Mouse (Mus musculus): Measurements from ENCODE around the gene Htra2.
A peak's percentile ranks its signal among the peaks of the same experiment; 100 is the strongest.

Htra2 gene

DNA sequence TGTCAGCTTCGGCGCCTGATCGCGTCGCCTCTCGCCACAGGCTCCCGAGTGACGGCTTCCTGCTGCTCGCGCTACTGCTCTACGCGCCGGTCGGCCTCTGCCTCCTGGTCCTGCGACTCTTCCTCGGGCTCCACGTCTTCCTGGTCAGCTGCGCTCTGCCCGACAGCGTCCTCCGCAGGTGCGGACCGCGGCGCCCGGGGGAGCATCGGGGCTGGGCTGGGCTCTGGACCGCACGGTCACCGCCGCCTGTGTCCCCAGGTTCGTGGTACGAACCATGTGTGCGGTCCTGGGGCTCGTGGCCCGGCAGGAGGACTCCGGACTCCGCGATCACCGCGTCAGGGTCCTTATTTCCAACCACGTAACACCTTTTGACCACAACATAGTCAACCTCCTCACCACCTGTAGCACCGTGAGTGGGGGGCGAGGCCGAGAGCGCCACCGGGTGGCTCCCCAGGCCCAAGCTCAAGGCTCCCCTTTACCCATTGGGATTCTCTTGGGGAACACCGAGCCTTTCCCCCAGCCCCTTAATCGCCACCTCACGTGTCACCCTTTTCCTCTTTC lies at the start of gene Htra2:
Gene Htra2, minus strand, starts transcription at position 403 of the 561 bp plus-strand sequence.
- DNase-seq (ENCODE audit: low spot score in 2 of 2), result no peak

DNA sequence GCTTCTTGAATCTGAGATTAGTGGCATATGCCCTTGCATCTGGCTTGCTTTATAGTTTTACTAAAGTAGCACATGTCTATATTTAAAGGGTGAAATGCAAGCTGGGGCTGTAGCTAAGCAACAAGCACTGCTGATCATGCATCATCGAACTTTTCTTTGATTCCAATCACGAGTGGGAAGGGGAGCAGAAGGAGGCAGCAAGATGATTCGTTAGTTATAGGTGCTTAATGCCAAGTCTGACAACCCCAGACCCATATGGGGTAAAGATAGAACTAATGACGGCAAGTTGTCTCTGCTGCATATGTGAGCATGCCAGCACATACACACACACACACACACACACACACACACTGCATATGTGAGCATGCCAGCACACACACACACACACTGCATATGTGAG lies 49.1 kb upstream of the Htra2 start:
- no peak for DNase-seq (ENCODE audit: low spot score in 2 of 2)

DNA sequence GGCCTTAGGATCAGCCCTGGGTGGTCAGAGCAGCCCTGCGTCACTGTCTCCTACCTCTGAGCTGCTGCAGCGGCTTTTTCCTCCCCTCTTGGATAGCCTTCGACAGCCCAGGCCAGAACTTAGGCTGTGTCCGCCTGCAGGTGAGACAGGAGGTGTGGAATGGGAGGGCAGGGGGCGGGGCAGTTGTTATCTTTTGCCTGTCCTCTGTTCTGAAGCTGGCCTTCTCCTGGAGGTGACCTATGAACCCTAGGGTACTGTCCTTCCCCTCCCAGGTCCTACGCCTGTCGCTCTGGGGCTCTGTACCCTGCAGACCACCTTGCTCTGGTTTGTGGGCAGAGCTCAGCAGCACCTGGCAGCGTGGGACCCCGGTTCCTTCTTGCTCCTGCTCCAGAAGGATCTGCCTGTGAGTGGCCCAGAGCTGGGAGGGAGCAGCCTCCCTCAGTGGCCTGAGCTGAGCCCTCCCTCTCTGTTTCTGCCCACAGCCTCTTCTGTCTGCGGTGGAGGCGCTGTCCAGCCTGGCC lies 48.1 kb upstream of the Htra2 start:
- no peak for DNase-seq (ENCODE audit: low spot score in 2 of 2)

DNA sequence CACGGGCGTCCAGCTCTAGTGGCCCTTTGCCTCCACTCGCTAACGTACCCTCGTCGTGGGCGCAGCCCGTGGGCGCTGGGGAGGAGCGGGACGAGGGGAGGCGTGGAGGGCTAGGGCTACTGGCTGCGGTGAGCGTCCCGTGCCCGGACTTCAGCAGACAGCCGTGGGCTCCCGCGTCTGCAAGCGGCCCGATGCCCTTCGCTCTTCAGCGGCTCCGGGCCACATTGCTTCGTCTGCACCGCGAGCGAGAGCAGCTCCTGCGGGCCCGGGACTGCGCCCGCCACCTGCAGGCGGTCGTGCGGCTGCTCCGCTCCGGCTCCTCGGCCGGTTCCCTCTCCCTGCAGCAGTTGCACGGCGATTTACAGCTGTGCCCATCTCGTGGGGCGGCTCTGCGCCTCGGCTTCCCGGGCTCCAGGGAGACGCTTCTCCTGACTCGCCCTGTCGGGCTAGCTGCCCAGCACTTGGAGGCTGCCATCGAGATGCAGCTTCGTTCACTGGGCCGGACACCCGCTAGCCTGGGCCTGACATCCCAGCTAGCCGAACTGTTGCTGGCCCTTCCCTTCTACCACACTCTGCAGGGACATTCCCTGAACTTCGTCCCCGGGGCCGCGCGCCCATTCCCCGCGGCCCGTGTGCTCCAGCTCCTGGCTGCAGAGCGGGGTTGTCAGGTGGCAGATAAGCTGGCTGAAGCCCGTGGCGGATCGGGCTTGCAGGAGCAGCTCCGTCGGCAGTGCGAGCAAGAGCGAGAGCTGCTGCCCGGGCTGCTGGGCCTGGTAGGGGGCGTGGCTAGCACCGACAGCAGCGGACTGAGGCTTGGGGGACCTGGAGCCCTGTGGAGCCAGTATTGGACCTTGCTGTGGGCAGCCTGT lies 46.8 kb upstream of the Htra2 start:
- no peak for DNase-seq (ENCODE audit: low spot score in 2 of 2)

DNA sequence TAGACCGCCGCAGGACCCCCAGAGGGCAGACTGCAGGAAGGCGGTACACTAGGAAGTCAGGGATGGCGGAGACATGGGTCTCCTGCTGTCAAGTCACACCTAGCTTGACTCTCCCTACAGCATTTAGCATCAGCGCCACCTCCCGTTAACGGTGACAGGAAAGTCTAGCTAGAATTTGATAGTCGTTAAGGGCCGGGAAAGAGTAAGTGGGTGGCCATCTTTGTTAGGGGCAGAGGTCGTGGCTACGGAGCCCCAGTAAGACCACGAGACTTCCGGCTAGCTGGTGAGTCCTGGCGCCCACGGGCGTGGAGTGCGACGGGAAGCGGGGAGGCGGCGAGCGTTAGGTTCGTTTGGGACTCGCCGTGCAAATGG lies 46.2 kb upstream of the Htra2 start, which contains the start of the genes Ccdc142 and Gm42688:
Gene Ccdc142, plus strand, starts transcription at position 286 of the 372 bp plus-strand sequence.
Gene Gm42688, plus strand, starts transcription at position 302 of the 372 bp plus-strand sequence.
- DNase-seq (ENCODE audit: low spot score in 2 of 2), result peak; percentile 84 to 87

DNA sequence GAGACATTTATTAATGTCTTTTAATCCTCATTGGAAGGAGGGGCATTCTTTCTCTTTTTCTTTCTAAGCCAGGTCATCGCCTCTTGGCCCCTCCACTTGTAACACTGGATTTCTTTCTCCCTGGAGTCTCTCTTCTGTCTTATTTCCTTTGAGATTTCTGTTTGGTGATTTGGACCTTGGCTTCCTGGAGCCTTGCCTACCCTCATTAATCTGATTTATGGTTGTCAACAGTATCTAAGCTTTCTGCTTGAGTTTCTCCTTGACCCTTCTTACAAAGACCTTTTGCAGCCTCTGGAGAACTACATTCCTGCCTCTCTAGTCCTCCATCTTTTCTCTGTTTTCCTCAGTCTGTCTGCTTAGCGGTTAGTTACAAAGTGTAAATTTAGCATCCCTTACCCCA lies 43.3 kb upstream of the Htra2 start:
- no peak for DNase-seq (ENCODE audit: low spot score in 2 of 2)

DNA sequence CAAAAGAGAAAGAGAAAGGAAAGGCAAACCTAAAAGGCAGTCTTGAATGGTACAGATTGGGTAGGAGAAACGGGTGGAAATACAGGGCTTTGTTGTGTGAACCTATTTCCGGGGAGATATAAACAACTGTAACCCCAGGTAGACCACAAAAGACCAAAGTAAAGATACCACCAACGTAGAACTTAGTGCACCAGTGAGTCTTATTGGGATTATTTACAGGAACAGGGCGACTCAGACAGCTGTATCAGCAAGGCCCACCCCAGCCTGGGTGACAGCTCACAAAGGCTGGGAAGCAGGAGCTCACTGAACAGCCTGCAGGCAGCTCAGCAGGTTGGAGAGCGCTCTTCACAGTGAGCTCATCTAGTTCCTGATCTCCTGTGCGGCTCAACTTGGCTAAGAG lies 40.9 kb upstream of the Htra2 start:
- DNase-seq (ENCODE audit: low spot score in 2 of 2), result no peak

DNA sequence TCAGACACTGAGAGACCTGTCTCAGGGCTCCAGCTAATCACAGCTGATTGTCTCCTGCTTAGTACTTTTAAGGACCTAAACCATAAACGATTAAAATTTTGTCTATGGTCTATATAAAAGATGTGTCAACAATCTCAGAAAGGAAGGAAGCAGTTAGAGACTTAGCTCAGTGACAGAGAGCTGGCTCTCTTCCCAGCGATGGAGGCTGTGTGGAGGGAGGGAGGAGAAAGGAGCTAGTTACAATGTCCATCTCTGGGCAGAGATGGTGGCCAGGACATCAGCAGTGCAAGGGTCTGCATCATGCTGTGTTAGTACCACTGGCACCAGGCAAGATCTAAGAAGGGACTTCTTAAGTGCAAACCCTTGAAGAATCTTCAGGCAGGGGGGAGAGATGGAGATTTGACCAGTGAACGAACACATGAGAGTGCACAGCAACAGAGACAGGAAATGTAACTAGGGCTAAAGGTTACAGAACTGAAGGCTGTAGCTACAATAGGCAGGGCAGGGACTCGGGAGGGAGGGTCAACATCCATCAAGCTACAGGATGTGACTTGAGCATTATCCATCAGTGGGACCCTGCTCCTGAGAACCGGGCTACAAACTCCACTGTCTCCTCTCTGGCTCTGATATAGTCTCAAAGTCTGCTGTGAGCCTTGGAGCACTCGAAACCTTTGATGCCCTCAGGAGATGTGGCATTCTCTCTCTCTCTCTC lies 37.5 kb upstream of the Htra2 start:
- no peak for DNase-seq (ENCODE audit: low spot score in 2 of 2)

DNA sequence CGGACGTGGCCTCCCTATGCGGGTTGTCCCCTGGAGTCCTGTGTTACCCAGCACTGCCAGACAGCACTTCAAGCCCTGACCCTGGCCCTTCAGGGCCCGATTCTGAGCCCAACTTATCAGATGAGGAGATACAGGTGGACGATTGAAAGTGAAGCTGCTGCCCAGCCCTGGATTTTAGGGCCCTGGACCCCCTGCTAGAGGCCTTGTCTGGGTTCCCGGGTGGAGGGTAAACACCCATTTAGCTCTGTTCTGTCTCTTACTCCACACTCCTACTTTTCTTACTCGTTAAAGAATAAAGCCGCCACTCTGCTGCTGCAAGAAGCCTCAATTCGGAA lies 32.8 kb upstream of the Htra2 start:
- no peak for DNase-seq (ENCODE audit: low spot score in 2 of 2)

DNA sequence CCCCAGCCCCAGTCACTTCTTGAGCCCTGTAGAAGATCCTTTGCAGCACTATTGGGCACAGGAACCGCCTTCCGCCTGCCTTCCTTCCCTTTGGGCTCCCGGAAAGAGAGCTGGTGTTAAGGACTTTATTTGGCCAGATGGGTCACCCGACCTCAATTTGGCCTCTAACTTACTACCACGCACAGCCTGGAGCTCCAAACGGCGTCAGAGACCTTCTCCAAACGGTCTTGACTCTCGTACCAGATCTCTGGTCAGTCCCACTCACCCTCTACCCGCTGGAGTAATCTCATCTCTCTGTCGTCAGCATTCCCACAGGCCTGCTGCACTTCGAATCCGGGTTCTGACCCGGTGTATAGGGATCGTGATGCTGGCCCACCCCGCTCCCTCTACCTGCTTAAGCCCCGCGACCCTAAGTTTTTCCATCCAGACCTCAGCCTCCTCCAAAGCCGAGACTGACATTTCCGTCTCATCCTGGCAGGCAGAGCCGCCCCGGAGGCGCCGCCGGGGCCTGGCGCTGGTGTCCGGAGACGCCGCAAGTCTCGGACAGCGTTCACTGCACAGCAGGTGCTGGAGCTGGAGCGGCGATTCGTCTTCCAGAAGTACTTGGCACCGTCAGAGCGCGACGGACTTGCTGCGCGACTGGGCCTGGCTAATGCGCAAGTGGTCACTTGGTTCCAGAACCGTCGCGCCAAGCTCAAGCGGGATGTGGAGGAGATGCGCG lies 32.3 kb upstream of the Htra2 start:
- no peak for DNase-seq (ENCODE audit: low spot score in 2 of 2)

DNA sequence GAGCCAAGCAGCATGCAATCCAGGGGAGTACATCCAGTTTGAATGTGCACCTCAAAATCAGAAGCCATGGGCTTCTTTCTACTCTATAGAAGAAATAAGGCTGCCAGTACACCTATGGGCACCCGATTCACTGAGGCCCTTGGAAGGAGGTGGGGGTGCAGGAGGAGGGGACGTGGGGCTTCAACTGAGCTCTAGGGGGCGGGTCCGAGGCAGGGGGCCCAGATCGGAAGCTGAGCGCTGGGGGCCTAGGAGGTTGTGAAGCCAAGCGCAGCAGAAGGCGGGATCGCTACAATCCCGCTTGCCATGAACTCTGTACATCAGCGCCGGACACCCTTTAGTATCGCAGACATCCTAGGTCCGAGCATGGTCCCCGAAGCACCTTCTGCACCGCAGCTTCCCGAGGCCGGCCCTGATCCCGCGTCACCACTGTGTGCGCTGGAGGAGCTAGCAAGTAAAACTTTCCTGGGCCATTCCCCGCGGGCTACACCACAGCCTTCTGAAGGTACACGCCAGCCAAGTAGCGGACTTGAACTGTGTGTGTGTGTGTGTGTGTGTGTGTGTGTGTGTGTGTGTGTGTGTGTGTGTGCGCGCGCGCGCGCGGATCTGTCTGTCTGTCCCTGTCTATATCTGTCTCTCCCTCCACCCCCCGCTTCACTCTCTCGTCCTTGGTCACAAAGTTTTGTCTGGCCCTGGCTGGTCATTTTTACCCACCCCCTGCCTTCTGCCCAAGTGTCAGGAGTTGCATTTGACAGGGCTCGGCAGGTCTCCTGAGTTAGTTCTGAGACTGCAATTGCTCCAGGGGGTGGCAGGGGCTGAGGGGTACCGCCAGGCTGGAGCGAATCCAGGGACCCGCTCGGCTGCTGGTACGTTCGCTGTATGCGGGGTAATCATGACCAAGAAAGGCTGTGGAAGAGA lies 31.3 kb upstream of the Htra2 start, which contains the start of gene Lbx2:
Gene Lbx2, plus strand, starts transcription at position 247 of the 915 bp plus-strand sequence.
- DNase-seq (ENCODE audit: low spot score in 2 of 2), result no peak

DNA sequence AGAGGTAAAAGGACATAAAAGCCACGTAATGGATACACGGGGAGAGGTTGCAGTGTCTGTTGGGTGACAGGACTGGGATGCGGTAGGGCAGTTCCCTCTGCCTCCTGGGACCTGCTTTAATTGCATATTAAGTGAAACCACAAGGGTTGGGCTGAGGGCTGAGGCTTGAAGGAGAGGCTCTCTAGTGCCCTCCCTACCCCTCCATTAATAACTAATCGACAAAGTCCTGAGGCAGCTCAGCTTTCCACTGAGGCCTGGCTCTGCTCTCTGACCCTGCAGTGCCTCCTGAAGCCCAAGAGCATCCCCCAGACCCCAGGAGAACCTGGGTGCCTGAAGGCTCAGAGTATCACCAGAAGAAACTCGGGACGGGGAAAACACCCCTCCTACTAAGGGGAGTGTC lies 29.4 kb upstream of the Htra2 start:
- DNase-seq (ENCODE audit: low spot score in 2 of 2), result no peak

DNA sequence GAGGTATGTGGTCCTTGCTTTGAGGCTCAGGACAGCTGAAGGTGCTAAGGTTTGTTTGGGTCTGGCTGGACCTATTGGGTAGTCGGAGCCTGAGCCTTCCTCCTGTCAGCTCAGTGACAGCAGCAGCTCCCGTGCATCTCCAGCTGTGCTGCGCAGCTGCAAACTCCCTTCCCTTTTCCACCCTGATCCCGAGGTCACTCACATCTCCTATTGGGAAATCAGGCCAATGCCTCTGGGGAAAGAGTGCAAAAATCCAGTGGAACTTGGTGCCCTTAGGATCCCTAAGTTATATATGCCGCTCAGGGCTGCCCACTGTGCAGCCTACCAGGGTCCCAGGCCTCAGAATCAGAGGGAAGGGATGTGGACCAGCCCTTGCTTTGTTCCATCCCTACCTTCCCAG lies 28.4 kb upstream of the Htra2 start:
- no peak for DNase-seq (ENCODE audit: low spot score in 2 of 2)

DNA sequence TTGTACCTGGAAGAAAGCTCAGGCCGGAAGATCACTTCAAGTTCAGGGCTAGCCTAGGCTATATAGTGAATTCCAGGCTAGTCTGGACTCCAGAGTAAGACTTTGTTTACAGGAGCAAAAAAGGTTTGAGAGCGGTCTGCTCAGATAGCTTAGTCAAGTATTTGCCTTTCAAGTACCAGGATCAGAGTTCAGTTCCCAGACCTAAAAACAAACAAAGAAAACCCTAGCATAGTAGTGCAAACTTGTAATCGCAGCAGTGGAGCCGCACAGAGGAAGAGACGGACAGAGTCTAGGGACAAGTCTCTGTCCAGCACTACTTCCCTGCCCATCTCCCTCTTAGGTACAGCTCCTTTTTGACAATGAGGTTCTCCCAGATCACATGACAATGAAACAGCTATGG lies 25.1 kb upstream of the Htra2 start:
- no peak for DNase-seq (ENCODE audit: low spot score in 2 of 2)

DNA sequence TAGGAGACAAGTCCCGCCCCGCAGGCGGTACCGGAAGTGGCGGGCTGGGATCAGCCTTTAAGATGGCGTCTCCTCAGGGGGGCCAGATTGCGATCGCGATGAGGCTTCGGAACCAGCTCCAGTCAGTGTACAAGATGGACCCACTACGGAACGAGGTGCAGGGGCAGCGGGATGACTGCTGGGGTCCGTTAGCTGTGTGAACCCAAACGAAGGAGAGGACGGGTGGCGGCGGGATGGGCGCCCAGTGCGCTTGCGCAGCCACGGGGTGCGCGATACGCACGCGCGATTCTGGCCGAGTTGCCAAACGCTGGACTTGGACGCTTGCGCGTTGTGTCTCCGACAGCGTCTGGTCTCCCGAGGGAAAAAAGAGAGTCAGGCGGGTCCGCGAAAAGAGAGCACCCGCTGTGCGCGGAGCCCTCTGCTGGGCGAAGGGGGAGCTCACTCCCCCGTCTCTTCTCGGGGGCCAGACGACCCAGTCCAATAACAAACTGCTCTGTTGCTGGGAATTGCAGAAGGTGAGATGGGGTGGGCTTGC lies 23.3 kb upstream of the Htra2 start:
- peak; percentile 96 to 100 for DNase-seq (ENCODE audit: low spot score in 2 of 2)

DNA sequence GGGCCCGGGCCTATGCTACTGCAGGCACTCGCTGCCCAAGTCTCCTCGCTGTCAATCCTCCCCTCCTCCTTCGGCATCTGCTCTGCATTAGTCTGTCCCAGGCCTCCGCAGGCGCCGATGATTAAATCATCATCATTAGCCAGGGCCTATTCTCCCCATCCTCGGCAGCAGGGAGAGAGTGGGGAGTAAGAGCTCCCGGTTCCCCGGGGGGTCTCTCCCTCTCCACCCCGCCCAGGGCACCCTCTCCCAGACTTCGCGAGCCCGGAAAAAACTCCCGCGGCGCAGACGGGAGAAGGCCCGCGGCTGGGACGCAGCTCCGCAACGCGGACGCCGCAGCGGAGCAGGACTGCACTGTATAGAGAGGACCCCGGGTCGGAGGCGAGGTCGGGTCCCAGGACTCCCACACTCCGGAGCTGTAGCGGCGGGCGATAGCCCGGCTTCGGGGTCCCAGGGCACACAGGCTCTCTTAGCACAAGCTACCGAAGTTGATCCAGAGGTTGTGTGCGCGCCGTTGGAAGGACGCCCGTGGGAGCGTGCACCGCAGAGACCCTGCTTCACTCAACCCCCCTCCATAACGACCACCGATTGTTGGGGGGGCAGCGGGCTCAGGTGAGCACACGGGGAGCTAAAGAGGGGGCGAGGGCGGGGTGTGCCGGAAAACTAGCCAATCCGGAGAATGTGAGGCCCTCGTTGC lies 22.7 kb upstream of the Htra2 start, which contains the start of gene Pcgf1:
Gene Pcgf1, plus strand, starts transcription at position 240 of the 694 bp plus-strand sequence.
- peak in 1 of 2 experiments; percentile 41 for DNase-seq (ENCODE audit: low spot score in 2 of 2)

DNA sequence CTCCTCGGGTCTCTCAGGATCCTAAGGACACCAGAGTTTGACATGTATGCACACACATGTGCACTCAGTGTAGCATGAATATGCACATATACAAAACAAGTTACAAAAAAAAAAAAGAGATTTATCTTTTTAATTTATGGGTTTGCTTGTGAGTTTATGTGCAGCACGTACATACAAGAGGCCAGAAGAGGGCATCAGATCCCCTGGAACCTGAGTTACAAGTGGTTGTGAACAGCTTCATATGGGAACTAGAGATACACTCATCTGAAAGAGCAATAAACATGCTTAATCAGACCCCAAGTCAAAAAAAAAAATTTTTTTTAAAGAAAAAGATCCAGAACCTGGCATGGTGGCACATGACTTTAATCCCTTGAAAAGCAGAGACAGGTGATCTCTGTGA lies 19.9 kb upstream of the Htra2 start:
- no peak for DNase-seq (ENCODE audit: low spot score in 2 of 2)

DNA sequence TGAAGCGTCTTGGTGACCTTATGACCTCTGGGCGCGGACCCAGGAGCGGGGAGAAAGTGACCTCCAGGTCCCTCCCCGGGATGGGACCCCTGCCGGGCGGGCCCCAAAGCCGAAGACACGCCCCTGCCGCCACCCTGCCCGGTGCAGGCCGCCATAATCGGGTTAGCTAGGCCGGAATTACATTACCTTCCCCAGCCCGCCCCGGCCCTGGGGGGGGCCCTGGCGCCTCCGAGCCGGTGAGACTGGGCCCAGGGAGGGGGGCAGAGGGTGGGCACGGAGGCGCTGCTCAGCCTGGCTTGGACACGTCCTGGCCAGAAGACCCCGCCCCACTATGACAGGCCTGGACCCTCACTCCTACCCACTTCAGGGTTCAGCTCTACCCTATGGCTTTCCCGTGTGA lies 16.1 kb upstream of the Htra2 start:
- DNase-seq (ENCODE audit: low spot score in 2 of 2), result no peak

DNA sequence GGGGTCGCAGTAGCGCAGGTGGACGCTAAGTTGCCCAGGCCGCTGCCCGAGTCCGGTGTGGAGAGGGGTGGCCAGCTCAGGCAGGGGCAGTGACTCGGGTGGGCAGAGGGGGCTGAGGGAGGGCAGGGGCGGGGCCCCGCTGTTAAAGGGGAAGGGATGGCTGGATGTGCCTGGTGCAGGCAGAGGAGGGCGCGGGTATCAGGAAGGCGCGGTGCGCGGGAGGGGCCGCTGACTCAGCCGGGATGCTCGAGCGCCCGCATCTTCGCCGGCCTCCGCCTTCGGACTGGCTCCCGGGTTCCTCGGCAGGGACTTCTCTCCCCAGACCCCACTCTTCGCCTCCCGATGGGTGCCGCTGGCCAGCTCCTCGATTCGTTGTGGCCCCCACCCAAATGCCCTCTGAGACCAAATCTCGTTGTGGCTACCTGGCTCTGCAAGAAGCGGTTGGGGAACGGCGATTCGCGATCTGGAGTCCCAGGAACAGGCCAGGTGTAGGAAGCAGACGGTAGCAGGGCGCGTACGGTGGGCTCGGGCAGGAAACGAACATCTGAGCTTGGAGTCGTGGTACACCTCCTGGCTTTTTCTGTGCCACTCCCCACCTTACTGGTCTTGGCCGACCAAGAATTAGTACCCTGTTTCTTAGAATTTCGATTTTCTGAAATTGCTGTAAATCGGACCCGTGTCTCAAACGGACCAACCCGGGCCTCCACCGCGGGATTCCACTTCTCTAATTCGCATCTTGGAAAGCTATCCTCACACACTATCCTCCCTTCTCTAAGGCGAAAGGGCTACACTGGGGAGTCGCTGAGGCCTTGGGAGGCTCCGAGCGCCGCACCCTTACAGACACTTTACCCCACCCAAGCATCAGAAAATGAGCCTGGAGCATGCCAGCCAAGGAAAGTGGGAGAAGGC lies 15.5 kb upstream of the Htra2 start:
- no peak for DNase-seq (ENCODE audit: low spot score in 2 of 2)
